Mouse (Mus musculus) heart, embryonic 14.5 days (tissue): ENCODE results near the gene Cdkl2. TPM values are rescaled to one million over a fixed set of nuclear protein-coding genes. Genes with fewer than 3 reads are reported as not detected.

Source experiments
- ATAC-seq: fragments of 200-750 bp; cut with Nextera tagmentation; 2 replicates; pipeline ENCODE4 v1.8.0; 2017; ENCODE audit warnings: low read depth, moderate TSS enrichment; ENCODE audit not compliant: insufficient number of reproducible peaks, insufficient read depth, low FRiP score
- H3K27ac ChIP-seq, 2 experiments: fragments of 200-500 bp in 1 of 2; fragments of 300-500 bp in 1 of 2; sonication (generic) in 1 of 2; replicated peaks in 1 of 2; 2 replicates each; pipeline ENCODE4 v1.5.1; 2012 to 2014; ENCODE audit warnings: low read depth in 2 of 2, low read length in 2 of 2, control low read depth in 1 of 2, mild to moderate bottlenecking in 1 of 2, mixed read lengths in 1 of 2; ENCODE audit not compliant: control insufficient read depth in 1 of 2, insufficient read depth in 1 of 2
- H3K27me3 ChIP-seq: fragments of 300-500 bp; sonication (generic); 2 replicates; pipeline ENCODE4 v1.6.1; 2014; ENCODE audit warnings: mild to moderate bottlenecking, low read length, control low read depth; ENCODE audit not compliant: control insufficient read depth, insufficient read depth
- H3K36me3 ChIP-seq: fragments of 300-500 bp; sonication (generic); 2 replicates; pipeline ENCODE4 v1.6.1; 2014; ENCODE audit warnings: mild to moderate bottlenecking, control low read depth, low read length, mixed read lengths; ENCODE audit not compliant: control insufficient read depth, insufficient read depth
- H3K4me1 ChIP-seq, 2 experiments: fragments of 200-500 bp in 1 of 2; fragments of 300-500 bp in 1 of 2; sonication (generic) in 1 of 2; 2 replicates each; pipeline ENCODE4 v1.6.1; 2012 to 2014; ENCODE audit warnings: low read length in 2 of 2, control low read depth in 1 of 2, mixed read lengths in 1 of 2; ENCODE audit not compliant: control insufficient read depth in 2 of 2, insufficient read depth in 2 of 2
- H3K4me2 ChIP-seq: fragments of 300-500 bp; sonication (generic); 2 replicates; pipeline ENCODE4 v1.6.1; 2014; ENCODE audit warnings: mild to moderate bottlenecking, low read length
- H3K4me3 ChIP-seq, 2 experiments: fragments of 200-500 bp in 1 of 2; fragments of 300-500 bp in 1 of 2; sonication (generic) in 1 of 2; 2 replicates each; pipeline ENCODE4 v1.5.1; 2012 to 2014; ENCODE audit warnings: low read length in 2 of 2, mild to moderate bottlenecking in 2 of 2, control low read depth in 1 of 2, low read depth in 1 of 2, moderate library complexity in 1 of 2; ENCODE audit not compliant: control insufficient read depth in 1 of 2, insufficient read depth in 1 of 2
- H3K9ac ChIP-seq: fragments of 300-500 bp; sonication (generic); 2 replicates; pipeline ENCODE4 v1.6.1; 2014; ENCODE audit warnings: mild to moderate bottlenecking, low read length
- H3K9me3 ChIP-seq: fragments of 300-500 bp; sonication (generic); 2 replicates; pipeline ENCODE4 v1.6.1; 2016; ENCODE audit warnings: low read length, control low read depth; ENCODE audit not compliant: control insufficient read depth
- WGBS: fragments of 180-500 bp; shearing (Covaris S2); extraction: QIAGEN DNeasy Blood & Tissue Kit; methylation state at CpG from one replicate; pipeline ENCODE4 v1.1.7; 2014; 5-methylcytosine and 5-hydroxymethylcytosine counted together
- polyA plus RNA-seq: library from polyadenylated mRNA; unstranded; fragments of >200 nt; fragmentation: Nextera tagmentation; extraction: Ambion mirVana; gene quantifications from 2 replicates; pipeline ENCODE4 v1.2.1, GENCODE M21; 2014

The Cdkl2 gene
- polyA plus RNA-seq, 1 experiment from 2014 or later: 1.5 TPM

DNA sequence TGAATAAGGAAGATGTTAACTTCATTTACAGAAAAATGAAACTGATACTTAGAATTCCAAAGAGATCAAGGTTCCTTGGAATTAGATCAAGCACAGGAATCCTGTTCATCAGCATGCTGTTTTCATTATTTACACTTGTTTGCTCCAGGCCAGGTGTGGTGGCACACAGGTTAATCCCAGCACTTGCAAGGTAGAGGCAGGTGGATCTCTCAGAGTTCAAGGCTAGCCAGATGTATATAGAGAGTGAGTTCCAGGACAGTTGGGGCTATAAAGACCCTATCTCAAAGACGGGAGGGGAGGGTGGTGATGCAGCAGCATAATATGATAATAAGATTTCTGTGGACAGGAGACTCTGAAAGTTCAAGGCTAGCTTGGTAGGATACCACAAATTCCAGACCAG, 36.7 kb upstream of the Cdkl2 start:
- Histone ChIP-seq H3K9me3 (no peaks in the 10 kb centered on the region), H3K9ac (no peak overlapping the region), H3K27me3 (no peaks in the 10 kb centered on the region), H3K4me1 (peaks cover 6 to 30% of the 10 kb centered on the region in 2 experiments; a peak in 3 of 4 replicates), H3K27ac (0 out of 4 replicates have a peak overlapping the region, but pooled peaks of 1 of the 2 experiments have one; percentile 19), H3K4me2 (no peak overlapping the region), H3K4me3 (no peak overlapping the region), H3K36me3 (no peaks in the 10 kb centered on the region)
- no peak for ATAC-seq
- 64% methylated on average over 1 of the region's 1 CpGs for WGBS

DNA sequence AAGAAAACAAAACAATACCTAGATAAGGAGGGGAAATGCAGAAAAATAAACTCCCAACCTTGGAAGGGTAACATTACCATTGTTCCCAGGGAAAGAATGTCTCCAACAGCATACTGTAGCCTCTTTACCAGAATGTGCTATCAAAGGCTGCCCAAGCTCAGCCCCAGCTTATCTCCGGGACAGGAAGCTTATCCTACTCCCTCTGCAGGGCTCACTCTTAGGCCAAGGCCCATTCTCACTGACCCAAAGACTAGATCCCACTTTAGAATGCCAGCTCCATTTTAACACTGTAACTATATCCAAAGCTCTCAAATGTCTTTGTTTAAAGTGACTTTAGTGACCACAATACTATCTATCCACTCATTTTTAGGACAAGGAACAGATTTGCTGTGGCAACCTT, 35.6 kb upstream of the Cdkl2 start:
- 4% methylated on average over 1 of the region's 1 CpGs for WGBS
- H3K4me3 ChIP-seq: no peak overlapping the region
- peaks cover 6 to 30% of the 10 kb centered on the region in 2 experiments; a peak in 3 of 4 replicates for H3K4me1 ChIP-seq
- H3K27me3 ChIP-seq: no peaks in the 10 kb centered on the region
- H3K9me3 ChIP-seq: no peaks in the 10 kb centered on the region
- no peak for ATAC-seq
- H3K9ac ChIP-seq: peak overlapping the region; percentile 22; the same call in 1 of the 2 replicates
- no peaks in the 10 kb centered on the region for H3K36me3 ChIP-seq
- peak overlapping the region; percentile 35 to 58; a peak in 3 of 4 replicates for H3K27ac ChIP-seq
- H3K4me2 ChIP-seq: peak overlapping the region; percentile 42

DNA sequence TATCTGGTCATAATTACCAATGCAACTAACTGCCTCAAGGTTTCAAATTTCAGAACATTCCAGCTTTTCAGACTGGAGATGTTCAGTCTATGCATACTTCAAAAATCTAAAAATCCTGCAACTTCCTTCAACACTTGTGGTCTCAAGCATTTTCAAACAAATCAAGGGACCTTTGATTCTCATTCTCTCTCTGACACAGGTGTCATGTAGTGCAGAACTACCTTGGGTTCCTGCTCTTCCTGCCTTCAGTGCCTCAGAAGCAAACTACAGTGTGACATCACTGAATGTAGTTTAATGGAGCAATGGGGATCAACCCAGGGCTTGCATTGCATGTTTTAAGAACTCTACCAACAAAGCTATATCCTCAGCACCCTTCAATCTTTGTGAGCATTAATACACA, 35.1 kb upstream of the Cdkl2 start:
- no peak overlapping the region for H3K9ac ChIP-seq

DNA sequence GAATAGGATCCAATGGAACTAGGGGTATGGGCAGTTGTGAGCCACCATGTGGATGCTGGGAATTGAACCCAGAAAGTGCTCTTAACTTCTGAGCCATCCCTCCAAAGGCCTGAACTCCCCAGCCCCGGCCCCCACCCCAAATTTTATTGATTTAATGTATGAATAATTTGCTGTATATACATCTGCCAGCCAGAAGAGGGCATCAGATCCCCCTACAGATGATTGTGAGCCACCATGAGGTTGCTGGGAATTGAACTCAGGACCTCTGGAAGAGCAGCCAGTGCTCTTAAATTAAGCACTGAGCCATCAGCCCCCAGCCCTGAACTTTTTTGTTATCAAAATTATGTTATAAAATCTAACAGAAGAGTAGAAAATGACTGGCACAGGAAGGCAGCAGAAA, 32.6 kb upstream of the Cdkl2 start:
- H3K27me3 ChIP-seq: no peaks in the 10 kb centered on the region
- no peak for ATAC-seq
- no peak overlapping the region for H3K9ac ChIP-seq
- 92% methylated on average over 1 of the region's 1 CpGs for WGBS
- peaks cover 4 to 19% of the 10 kb centered on the region in 2 experiments; a peak in 3 of 4 replicates for H3K4me1 ChIP-seq
- peaks cover 11% of the 10 kb centered on the region for H3K36me3 ChIP-seq
- no peaks in the 10 kb centered on the region for H3K9me3 ChIP-seq
- H3K4me3 ChIP-seq: no peak overlapping the region
- H3K27ac ChIP-seq: no peak overlapping the region
- no peak overlapping the region for H3K4me2 ChIP-seq

More for the DNA sequence above, 35.1 kb upstream of the Cdkl2 start:
- peaks cover 6 to 29% of the 10 kb centered on the region in 2 experiments; a peak in 3 of 4 replicates for H3K4me1 ChIP-seq
- no peaks in the 10 kb centered on the region for H3K9me3 ChIP-seq
- no peak overlapping the region for H3K4me3 ChIP-seq
- ATAC-seq: no peak
- H3K4me2 ChIP-seq: no peak overlapping the region
- H3K36me3 ChIP-seq: no peaks in the 10 kb centered on the region
- no peaks in the 10 kb centered on the region for H3K27me3 ChIP-seq
- H3K27ac ChIP-seq: peak overlapping the region; percentile 47 to 58; a peak in 3 of 4 replicates

DNA sequence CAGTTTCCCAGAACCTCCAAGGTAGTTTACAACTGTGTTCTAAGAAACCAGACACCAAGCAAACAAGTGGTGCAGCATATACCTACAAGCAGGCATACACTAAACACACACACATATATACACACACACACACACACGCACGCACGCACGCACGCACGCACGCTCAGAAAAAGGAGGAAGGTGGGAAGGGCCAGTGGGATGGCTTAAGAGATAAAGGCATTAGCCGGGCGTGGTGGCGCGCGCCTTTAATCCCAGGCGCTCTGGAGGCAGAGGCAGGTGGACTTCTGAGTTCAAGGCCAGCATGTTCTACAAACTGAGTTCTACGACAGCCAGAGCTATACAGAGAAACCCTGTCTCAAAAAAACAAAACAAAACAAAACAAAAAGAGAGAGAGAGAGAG, 30.4 kb upstream of the Cdkl2 start:
- ATAC-seq: no peak
- Histone ChIP-seq H3K9me3 (no peaks in the 10 kb centered on the region), H3K4me2 (no peak overlapping the region), H3K36me3 (peaks cover 21% of the 10 kb centered on the region), H3K4me3 (no peak overlapping the region), H3K9ac (no peak overlapping the region), H3K4me1 (peaks cover 2 to 6% of the 10 kb centered on the region in 2 experiments; a peak in 3 of 4 replicates), H3K27ac (no peak overlapping the region), H3K27me3 (no peaks in the 10 kb centered on the region)
- 91% methylated on average over 14 of the region's 14 CpGs for WGBS

DNA sequence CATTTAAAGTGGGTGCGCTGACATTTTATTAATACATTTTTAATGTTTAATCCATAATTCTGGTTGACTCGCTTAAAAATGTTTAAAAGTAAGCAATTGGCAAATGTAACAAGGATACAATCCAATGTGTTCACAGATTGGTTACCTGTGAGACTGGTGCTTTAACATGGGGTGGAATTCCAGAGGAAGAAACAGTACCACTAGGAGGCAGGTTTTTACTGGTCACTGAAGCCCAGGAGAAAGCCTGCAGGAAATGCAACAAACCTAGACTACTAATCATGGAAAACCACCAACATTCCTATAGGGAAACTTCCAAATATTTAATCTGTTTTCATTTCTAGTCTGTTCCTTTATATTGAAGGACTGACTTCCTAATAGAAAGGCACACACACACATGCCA, 19.5 kb upstream of the Cdkl2 start:
- ATAC-seq: no peak
- Histone ChIP-seq H3K9me3 (no peaks in the 10 kb centered on the region), H3K9ac (no peak overlapping the region), H3K4me3 (no peak overlapping the region), H3K27me3 (no peaks in the 10 kb centered on the region), H3K36me3 (peaks cover 88% of the 10 kb centered on the region), H3K4me1 (no peaks in the 10 kb centered on the region), H3K27ac (no peak overlapping the region), H3K4me2 (no peak overlapping the region)
- 94% methylated on average over 2 of the region's 2 CpGs for whole genome bisulfite sequencing

DNA sequence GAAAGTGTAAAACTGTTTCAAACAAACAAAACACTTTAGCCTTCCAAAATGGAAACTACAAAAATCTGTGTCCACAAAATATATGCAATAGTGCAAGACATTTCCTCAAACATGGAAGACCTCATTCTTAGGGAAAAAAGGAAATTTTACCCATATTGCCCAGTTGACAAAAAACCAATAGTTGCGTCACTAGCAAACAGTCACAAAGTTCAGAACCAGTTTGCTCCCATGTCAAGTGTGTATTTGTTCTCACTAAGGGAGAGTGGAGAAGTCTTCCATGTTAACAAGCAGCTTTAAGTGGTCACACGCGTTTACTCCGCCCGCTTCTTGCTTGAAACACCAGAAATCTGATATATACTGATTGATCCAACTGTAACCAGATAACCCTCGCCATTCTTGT, 9.2 kb upstream of the Cdkl2 start:
- Histone ChIP-seq H3K9me3 (no peaks in the 10 kb centered on the region), H3K4me1 (no peaks in the 10 kb centered on the region), H3K4me3 (no peak overlapping the region), H3K27me3 (no peaks in the 10 kb centered on the region), H3K27ac (no peak overlapping the region), H3K36me3 (peaks cover 60% of the 10 kb centered on the region), H3K4me2 (no peak overlapping the region), H3K9ac (no peak overlapping the region)
- 90% methylated on average over 6 of the region's 6 CpGs for WGBS
- no peak for ATAC-seq

DNA sequence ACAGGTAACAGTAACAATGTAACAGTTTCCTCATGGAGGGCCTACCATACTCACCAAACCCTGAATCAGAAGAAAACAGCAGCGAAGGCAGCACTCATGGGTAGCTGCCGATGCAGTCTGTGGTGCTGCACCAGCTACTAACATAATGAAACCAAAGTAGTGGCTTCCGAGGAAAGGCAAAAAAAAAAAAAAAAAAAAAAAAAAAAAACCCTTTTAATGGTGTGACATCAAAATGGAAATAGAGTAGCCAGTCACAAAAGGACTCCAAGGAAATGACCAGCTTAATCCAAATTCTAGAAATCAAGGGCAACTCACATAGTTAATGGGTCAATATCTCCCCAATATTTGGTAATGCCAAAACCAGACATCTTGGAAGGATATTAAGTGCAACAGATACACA, 6.7 kb upstream of the Cdkl2 start:
- Histone ChIP-seq H3K27me3 (no peaks in the 10 kb centered on the region), H3K9ac (no peak overlapping the region), H3K4me2 (no peak overlapping the region), H3K27ac (no peak overlapping the region), H3K4me3 (no peak overlapping the region), H3K4me1 (no peaks in the 10 kb centered on the region), H3K9me3 (no peaks in the 10 kb centered on the region), H3K36me3 (peaks cover 35% of the 10 kb centered on the region)
- 75% methylated on average over 3 of the region's 3 CpGs for WGBS
- no peak for ATAC-seq
